Mouse (Mus musculus): ENCODE measurements around the gene Rnf13. TPM values are rescaled to one million over a fixed set of nuclear protein-coding genes. Genes with fewer than 3 reads are reported as not detected.

Rnf13 gene
- total RNA-seq, 2 experiments from 2014 or later = 52.2 to 55.5 TPM

GRCm38 (mm10) chr3:57843775-57844174 lies 107.9 kb downstream of the Rnf13 start:
- intact Hi-C loops (cut with DNase I) = loop anchor here (10.0 kb wide), 2 partner anchors 571 to 651 kb away; partner anchors contain the start of gene Tsc22d2
- DNase-seq = no peak

GRCm38 (mm10) chr3:57845786-57846661 lies 110.2 kb downstream of the Rnf13 start:
- peak in 1 of 2 experiments; percentile 5 for DNase-seq
- intact Hi-C loops (cut with DNase I) = loop anchor here (1.0 to 10.0 kb wide), 3 partner anchors 276 to 649 kb away; partner anchors contain the start of gene Tsc22d2

- intact Hi-C loops (cut with DNase I) = loop anchor here (1.0 to 10.0 kb wide), 3 partner anchors 276 to 648 kb away; partner anchors contain the start of gene Tsc22d2
- DNase-seq = no peak
Measured at GRCm38 (mm10) chr3:57846662-57846911, 110.7 kb downstream of the Rnf13 start.

- intact Hi-C loops (cut with DNase I) = loop anchor here (1.0 to 10.0 kb wide), 3 partner anchors 275 to 648 kb away; partner anchors contain the start of gene Tsc22d2
Measured at GRCm38 (mm10) chr3:57846912-57847759, 111.3 kb downstream of the Rnf13 start.

GRCm38 (mm10) chr3:57847760-57848185 lies 111.9 kb downstream of the Rnf13 start, which contains the start of gene Pfn2:
Pfn2 (minus strand) TSS chr3:57848079.
- intact Hi-C loops (cut with DNase I) = loop anchor here (10.0 kb wide), 2 partner anchors 567 to 647 kb away; partner anchors contain the start of gene Tsc22d2
- DNase-seq = peak; percentile 78 to 83

More at GRCm38 (mm10) chr3:57846912-57847759, 111.3 kb downstream of the Rnf13 start:
- DNase-seq = peak; percentile 65 to 74

GRCm38 (mm10) chr3:57882945-57883344 lies 147.1 kb downstream of the Rnf13 start:
- DNase-seq = no peak
- intact Hi-C loops (cut with DNase I) = no loop called here

Other genes with a start within 250 kb of the Rnf13 start
- gene Wwtr1, start 160.2 kb upstream of the Rnf13 start, total RNA-seq (2021) = 10 to 100 TPM; 65.6 to 75.2 TPM
- gene Commd2, start 84.3 kb upstream of the Rnf13 start, total RNA-seq (2021) = 10 to 100 TPM; 13.9 to 14.2 TPM
- not detected for gene Ankub1, start 43.3 kb upstream of the Rnf13 start, total RNA-seq (2021)
- 10 to 100 TPM; 31.8 to 33.0 TPM for gene Pfn2, start 112.0 kb downstream of the Rnf13 start, total RNA-seq (2021)